ENCODE assay signal across 9 mouse cellular contexts in genomic region chr9:21017177-21017575, GRCm38 (mm10). TPM values are rescaled to one million over a fixed set of nuclear protein-coding genes. Genes with fewer than 3 reads are reported as not detected.
A peak's percentile ranks its signal among the peaks of the same experiment; 100 is the strongest.
DNase-seq lines count a peak whose midpoint lies in the region; ATAC-seq and TF ChIP-seq lines count a peak whose summit lies in the region.
"Had no signal": no experiment of that assay in that cellular context is flagged by ENCODE, and none has a peak within 500 bp of the region (broad histone marks: within the 10 kb centered on the region; RNA-seq: fewer than 3 reads in every experiment).

No protein-coding gene starts in this region.

- H3K4me2 ChIP-seq in kidney, embryonic 16.5 days (replicated peaks; ENCODE audit: low read depth, low read length), result peak overlapping the region; percentile 65
- peak overlapping the region; percentile 49 for H3K4me2 ChIP-seq in liver, embryonic 14.5 days (ENCODE audit: low read depth)

- peaks cover 23% of the 10 kb centered on the region for H3K27me3 ChIP-seq in kidney, embryonic 16.5 days (ENCODE audit: insufficient read depth, low read length)
- no peaks in the 10 kb centered on the region for H3K27me3 ChIP-seq in E14TG2a.4 (ENCODE audit: insufficient read depth, low read length)
- peaks cover 34% of the 10 kb centered on the region for H3K27me3 ChIP-seq in liver, embryonic 14.5 days (ENCODE audit: control insufficient read depth, insufficient read depth, low read length)

- TF ChIP-seq EP300 in liver, embryonic 14.5 days (IDR thresholded peaks at IDR 0.05; ENCODE audit: low read depth), result no peak

- peaks cover 20% of the 10 kb centered on the region; the same call in 1 of the 2 replicates for H3K4me1 ChIP-seq in kidney, embryonic 16.5 days (ENCODE audit: insufficient read depth, low read length)
- H3K4me1 ChIP-seq in E14TG2a.4 (replicated peaks; ENCODE audit: low read depth, low read length), result peaks cover 74% of the 10 kb centered on the region
- H3K4me1 ChIP-seq in liver, embryonic 14.5 days (replicated peaks; ENCODE audit: control insufficient read depth in 2 of 2, insufficient read depth in 2 of 2, low read length in 1 of 2), result peaks cover 3 to 19% of the 10 kb centered on the region in 2 experiments; a peak in 3 of 4 replicates

- no peak overlapping the region for H3K9ac ChIP-seq in kidney, embryonic 16.5 days (replicated peaks; ENCODE audit: low read length)
- H3K9ac ChIP-seq in liver, embryonic 14.5 days (replicated peaks), result no peak overlapping the region

- H3K27ac ChIP-seq in kidney, embryonic 16.5 days (ENCODE audit: low read length), result no peak overlapping the region
- H3K27ac ChIP-seq in liver, embryonic 14.5 days, result no peak overlapping the region

- TF ChIP-seq CTCF in E14TG2a.4 (conservative IDR thresholded peaks at IDR 0.05; ENCODE audit: low read length), result no peak
- no peak for TF ChIP-seq CTCF in liver, embryonic 14.5 days (IDR thresholded peaks at IDR 0.05; ENCODE audit: low read depth)

- WGBS in kidney, embryonic 16.5 days, result 36% methylated on average over 4 of the region's 4 CpGs
- WGBS in liver, embryonic 14.5 days (ENCODE audit: insufficient replicate concordance), result 18% methylated on average over 4 of the region's 4 CpGs

- DNase-seq in kidney, adult 8-10 months, result no peak
- DNase-seq in liver, embryonic 14.5 days (ENCODE audit: low read depth in 3 of 3, low spot score in 3 of 3), result no peak
- no peak for DNase-seq in testis, postnatal 10 days (ENCODE audit: low spot score)
- DNase-seq in ovary, postnatal 10 days (ENCODE audit: low spot score), result no peak
- no peak for DNase-seq in layer of hippocampus, postnatal 25 days (ENCODE audit: extremely low spot score in 1 of 2, low spot score in 1 of 2)
- DNase-seq: gastrocnemius, postnatal 10 days had no signal

- H3K36me3 ChIP-seq in kidney, embryonic 16.5 days (ENCODE audit: insufficient read depth, low read length), result no peaks in the 10 kb centered on the region
- H3K36me3 ChIP-seq in E14TG2a.4 (ENCODE audit: insufficient read depth, low read length), result peaks cover 52% of the 10 kb centered on the region
- no peaks in the 10 kb centered on the region for H3K36me3 ChIP-seq in liver, embryonic 14.5 days (replicated peaks; ENCODE audit: control insufficient read depth, insufficient read depth, low read depth)

- H3K9me3 ChIP-seq in kidney, embryonic 16.5 days (ENCODE audit: low read length), result no peaks in the 10 kb centered on the region
- no peaks in the 10 kb centered on the region for H3K9me3 ChIP-seq in E14TG2a.4 (ENCODE audit: low read length)
- H3K9me3 ChIP-seq in liver, embryonic 14.5 days (ENCODE audit: control insufficient read depth, low read length), result no peaks in the 10 kb centered on the region

- ATAC-seq in kidney, embryonic 16.5 days (ENCODE audit: low FRiP score, low TSS enrichment), result no peak
- ATAC-seq in common myeloid progenitor, adult 5-6 weeks (replicated peaks; ENCODE audit: low read depth, poor library complexity, severe bottlenecking), result 0 out of 2 replicates have a peak, but pooled peaks have one; percentile 9
- ATAC-seq in liver, embryonic 14.5 days (ENCODE audit: insufficient read depth), result no peak

- peak overlapping the region; percentile 41 for H3K4me3 ChIP-seq in kidney, embryonic 16.5 days (ENCODE audit: low read length)
- peak overlapping the region; percentile 89 for H3K4me3 ChIP-seq in E14TG2a.4 (replicated peaks; ENCODE audit: low read length)
- H3K4me3 ChIP-seq in liver, embryonic 14.5 days (ENCODE audit: insufficient read depth in 1 of 2, low read depth in 2 of 2, low read length in 2 of 2), result peak overlapping the region; percentile 8 to 53; a peak in 1 of 4 replicates

RNA-seq across cellular contexts. Expression of gene Icam1, which starts 1.4 kb away (rescaled TPM):
- 14.2 and 18.0 TPM in 2 replicates for polyA plus RNA-seq in kidney, embryonic 16.5 days (2015; fragmentation: Nextera tagmentation; extraction: Ambion mirVana)
- 9.1 and 14.8 TPM in 2 replicates for total RNA-seq in common myeloid progenitor, adult 5-6 weeks (2017)
- polyA plus RNA-seq in liver, embryonic 14.5 days (2012; rRNA removed), result 5.4 and 6.9 TPM in 2 replicates
- polyA plus RNA-seq in liver, embryonic 14.5 days (2014; fragmentation: Nextera tagmentation; extraction: Ambion mirVana), result 7.9 and 9.1 TPM in 2 replicates
- 1 to 10 TPM; 2.1 to 2.7 TPM for total RNA-seq in layer of hippocampus, postnatal 25 days (2021)

RNA-seq across cellular contexts. Expression of gene Icam4, which starts 12.0 kb away (rescaled TPM):
- polyA plus RNA-seq in kidney, embryonic 16.5 days (2015; fragmentation: Nextera tagmentation; extraction: Ambion mirVana), result 0.84 and 0.91 TPM in 2 replicates
- total RNA-seq in common myeloid progenitor, adult 5-6 weeks (2017), result 11.5 and 28.9 TPM in 2 replicates
- polyA plus RNA-seq in liver, embryonic 14.5 days (2012; rRNA removed), result 61.8 and 64.1 TPM in 2 replicates
- polyA plus RNA-seq in liver, embryonic 14.5 days (2014; fragmentation: Nextera tagmentation; extraction: Ambion mirVana), result 204 and 223 TPM in 2 replicates
- total RNA-seq in layer of hippocampus, postnatal 25 days (2021), result under 1 TPM; 0.84 to 0.87 TPM

RNA-seq across cellular contexts. Expression of gene Mrpl4, which starts 14.6 kb away (rescaled TPM):
- polyA plus RNA-seq in kidney, embryonic 16.5 days (2015; fragmentation: Nextera tagmentation; extraction: Ambion mirVana), result 161 and 169 TPM in 2 replicates
- total RNA-seq in common myeloid progenitor, adult 5-6 weeks (2017), result 33.0 and 35.8 TPM in 2 replicates
- polyA plus RNA-seq in liver, embryonic 14.5 days (2012; rRNA removed), result 36.5 and 36.7 TPM in 2 replicates
- polyA plus RNA-seq in liver, embryonic 14.5 days (2014; fragmentation: Nextera tagmentation; extraction: Ambion mirVana), result 61.3 and 67.7 TPM in 2 replicates
- total RNA-seq in layer of hippocampus, postnatal 25 days (2021), result 10 to 100 TPM; 60.1 to 62.4 TPM

RNA-seq across cellular contexts. Expression of gene Icam5, which starts 14.7 kb away (rescaled TPM):
- 0.39 and 0.45 TPM in 2 replicates for polyA plus RNA-seq in kidney, embryonic 16.5 days (2015; fragmentation: Nextera tagmentation; extraction: Ambion mirVana)
- not detected in 2 replicates for total RNA-seq in common myeloid progenitor, adult 5-6 weeks (2017)
- 0.70 and 0.87 TPM in 2 replicates for polyA plus RNA-seq in liver, embryonic 14.5 days (2012; rRNA removed)
- 0.20 and 0.28 TPM in 2 replicates for polyA plus RNA-seq in liver, embryonic 14.5 days (2014; fragmentation: Nextera tagmentation; extraction: Ambion mirVana)
- 100 to 1,000 TPM; 389 to 394 TPM for total RNA-seq in layer of hippocampus, postnatal 25 days (2021)

RNA-seq across cellular contexts. Expression of gene S1pr2, which starts 40.6 kb away (rescaled TPM):
- 35.1 and 37.7 TPM in 2 replicates for polyA plus RNA-seq in kidney, embryonic 16.5 days (2015; fragmentation: Nextera tagmentation; extraction: Ambion mirVana)
- total RNA-seq in common myeloid progenitor, adult 5-6 weeks (2017), result 1.4 and 2.2 TPM in 2 replicates
- 1.2 and 1.3 TPM in 2 replicates for polyA plus RNA-seq in liver, embryonic 14.5 days (2012; rRNA removed)
- 2.3 and 3.0 TPM in 2 replicates for polyA plus RNA-seq in liver, embryonic 14.5 days (2014; fragmentation: Nextera tagmentation; extraction: Ambion mirVana)
- 1 to 10 TPM; 2.5 to 3.6 TPM for total RNA-seq in layer of hippocampus, postnatal 25 days (2021)

Comparison
In these comparisons a context has a peak if more than half of its experiments do, and no peak if none do; other contexts are left out.
1. H3K4me3 ChIP-seq: peak in every context shown above with its lines; median percentile 89 in E14TG2a.4; 41 in kidney, embryonic 16.5 days; 30 in liver, embryonic 14.5 days.